Mouse (Mus musculus): Measurements from ENCODE around the gene 4930562C15Rik.

- TF ChIP-seq POLR2A (IDR thresholded peaks at IDR 0.05; ENCODE audit: borderline replicate concordance, control insufficient read depth, low read depth, low read length) = no peak
- peak; percentile 20; the same call in 1 of the 2 replicates for TF ChIP-seq CTCF (IDR thresholded peaks at IDR 0.05; ENCODE audit: control insufficient read depth, insufficient read depth, low read length)
Observed at GRCm38 (mm10) chr16:4861392-4861791, 26.2 kb downstream of the 4930562C15Rik start.

Measured in bone marrow, adult 2 months (tissue).